Mouse (Mus musculus): ENCODE measurements around the gene Mad2l1. TPM values are rescaled to one million over a fixed set of nuclear protein-coding genes. Genes with fewer than 3 reads are reported as not detected.
A peak's percentile ranks its signal among the peaks of the same experiment; 100 is the strongest.

Mad2l1 gene
- polyA plus RNA-seq (2015; fragmentation: Nextera tagmentation; extraction: Ambion mirVana): 69.2 and 84.4 TPM in 2 replicates

- peak within 1 kb of the TSS; percentile 75 for H3K9ac ChIP-seq (ENCODE audit: low read depth, low read length)
- H3K4me2 ChIP-seq (ENCODE audit: low read depth, low read length): peak within 1 kb of the TSS; percentile 61
- under 1% methylated on average over 57 of the region's 57 CpGs for WGBS
- H3K4me1 ChIP-seq (ENCODE audit: control insufficient read depth, insufficient read depth, low read length): peaks cover 10% of the 10 kb centered on the region
- peak within 1 kb of the TSS; percentile 62 for H3K4me3 ChIP-seq (ENCODE audit: low read length)
- ATAC-seq: peak; percentile 99
- no peaks in the 10 kb centered on the region for H3K27me3 ChIP-seq (replicated peaks; ENCODE audit: control insufficient read depth, insufficient read depth, low read length)
- peak within 1 kb of the TSS; percentile 88 for H3K27ac ChIP-seq (ENCODE audit: low read length)
- no peaks in the 10 kb centered on the region for H3K9me3 ChIP-seq (ENCODE audit: control insufficient read depth, low read length)
- H3K36me3 ChIP-seq (ENCODE audit: control insufficient read depth, insufficient read depth, low read length): no peaks in the 10 kb centered on the region
These were observed at the start of gene Mad2l1 for GRCm38 (mm10) chr6:66535028-66535862. Mad2l1 (plus strand) TSS chr6:66535390.

DNA sequence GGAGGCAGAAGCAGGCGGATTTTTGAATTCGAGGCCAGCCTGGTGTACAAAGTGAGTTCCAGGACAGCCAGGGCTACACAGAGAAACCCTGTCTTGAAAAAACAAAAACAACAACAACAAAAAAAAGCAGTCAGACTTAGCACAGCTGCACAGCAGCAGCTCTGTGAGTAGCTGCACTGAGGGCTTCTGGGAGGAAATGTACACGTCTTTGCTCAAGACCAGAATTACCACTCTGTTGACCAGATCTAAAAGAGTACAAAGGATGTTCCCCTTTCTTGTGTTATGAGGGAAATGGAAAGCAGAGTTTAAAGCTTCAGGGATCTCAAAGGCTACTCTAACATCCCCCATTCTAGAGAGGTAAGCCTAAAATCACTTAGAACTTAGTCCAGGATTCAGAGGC, 41.5 kb upstream of the Mad2l1 start:
- Histone ChIP-seq H3K9me3 (ENCODE audit: control insufficient read depth, low read length) (no peaks in the 10 kb centered on the region), H3K4me3 (ENCODE audit: low read length) (no peak overlapping the region), H3K27ac (ENCODE audit: low read length) (no peak overlapping the region), H3K9ac (ENCODE audit: low read depth, low read length) (no peak overlapping the region), H3K27me3 (replicated peaks; ENCODE audit: control insufficient read depth, insufficient read depth, low read length) (no peaks in the 10 kb centered on the region), H3K36me3 (ENCODE audit: control insufficient read depth, insufficient read depth, low read length) (no peaks in the 10 kb centered on the region), H3K4me2 (ENCODE audit: low read depth, low read length) (no peak overlapping the region), H3K4me1 (ENCODE audit: control insufficient read depth, insufficient read depth, low read length) (no peaks in the 10 kb centered on the region)
- ATAC-seq: no peak
- WGBS: 76% methylated on average over 3 of the region's 3 CpGs

DNA sequence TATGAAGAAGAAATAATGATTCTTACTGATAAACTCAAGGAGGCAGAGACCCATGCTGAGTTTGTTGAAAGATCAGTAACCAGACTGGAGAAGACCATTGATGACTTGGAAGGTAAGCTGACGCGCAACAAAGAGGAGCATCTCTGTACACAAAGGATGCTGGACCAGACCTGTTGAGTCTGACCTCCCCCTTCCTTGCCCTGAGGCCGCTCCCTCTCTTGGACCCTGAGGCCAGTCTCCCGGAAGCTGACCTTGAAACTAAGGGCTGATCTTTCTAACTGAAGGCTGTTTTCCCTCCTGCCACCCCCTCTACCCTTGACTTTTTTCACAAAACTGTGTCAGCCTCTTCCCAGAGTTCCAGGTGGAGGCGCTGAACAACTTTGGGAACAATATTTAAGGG, 18.8 kb upstream of the Mad2l1 start:
- no peak for ATAC-seq
- H3K27me3 ChIP-seq (replicated peaks; ENCODE audit: control insufficient read depth, insufficient read depth, low read length): no peaks in the 10 kb centered on the region

DNA sequence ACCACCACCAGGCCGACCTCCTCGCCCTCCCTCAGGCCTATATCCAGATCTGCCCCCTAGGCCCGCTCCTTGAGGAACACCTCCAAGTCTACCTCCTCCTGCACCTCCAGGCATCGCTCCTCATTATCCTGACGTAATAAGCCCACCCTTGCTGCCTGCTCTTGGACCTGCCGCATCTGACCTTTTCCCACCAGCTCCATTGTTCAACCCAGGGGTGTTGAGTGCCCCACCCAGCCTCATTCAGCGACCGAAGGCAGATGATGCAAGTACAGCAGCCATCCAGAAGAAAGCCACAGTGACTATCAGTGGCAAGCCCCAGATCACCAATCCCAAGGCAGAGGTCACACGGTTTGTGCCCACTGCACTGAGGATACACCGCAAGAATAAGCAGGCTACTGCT, 6.8 kb upstream of the Mad2l1 start:
- H3K9ac ChIP-seq (ENCODE audit: low read depth, low read length): no peak overlapping the region
- no peak overlapping the region for H3K4me2 ChIP-seq (ENCODE audit: low read depth, low read length)
- 93% methylated on average over 10 of the region's 10 CpGs for WGBS
- no peaks in the 10 kb centered on the region for H3K9me3 ChIP-seq (ENCODE audit: control insufficient read depth, low read length)
- H3K4me1 ChIP-seq (ENCODE audit: control insufficient read depth, insufficient read depth, low read length): no peaks in the 10 kb centered on the region
- no peak overlapping the region for H3K4me3 ChIP-seq (ENCODE audit: low read length)
- H3K27ac ChIP-seq (ENCODE audit: low read length): no peak overlapping the region
- no peaks in the 10 kb centered on the region for H3K27me3 ChIP-seq (replicated peaks; ENCODE audit: control insufficient read depth, insufficient read depth, low read length)
- ATAC-seq: no peak
- H3K36me3 ChIP-seq (ENCODE audit: control insufficient read depth, insufficient read depth, low read length): no peaks in the 10 kb centered on the region

More for the DNA sequence above, 18.8 kb upstream of the Mad2l1 start:
- Histone ChIP-seq H3K27ac (ENCODE audit: low read length) (no peak overlapping the region), H3K4me1 (ENCODE audit: control insufficient read depth, insufficient read depth, low read length) (no peaks in the 10 kb centered on the region), H3K9ac (ENCODE audit: low read depth, low read length) (no peak overlapping the region), H3K36me3 (ENCODE audit: control insufficient read depth, insufficient read depth, low read length) (no peaks in the 10 kb centered on the region), H3K4me3 (ENCODE audit: low read length) (no peak overlapping the region), H3K9me3 (ENCODE audit: control insufficient read depth, low read length) (no peaks in the 10 kb centered on the region), H3K4me2 (ENCODE audit: low read depth, low read length) (no peak overlapping the region)
- 95% methylated on average over 5 of the region's 5 CpGs for WGBS

- no peak overlapping the region for H3K4me3 ChIP-seq (ENCODE audit: low read length)
- H3K27ac ChIP-seq (ENCODE audit: low read length): no peak overlapping the region
- no peaks in the 10 kb centered on the region for H3K9me3 ChIP-seq (ENCODE audit: control insufficient read depth, low read length)
- H3K36me3 ChIP-seq (ENCODE audit: control insufficient read depth, insufficient read depth, low read length): no peaks in the 10 kb centered on the region
- 31% methylated on average over 3 of the region's 3 CpGs for WGBS
- H3K4me1 ChIP-seq (ENCODE audit: control insufficient read depth, insufficient read depth, low read length): peaks cover 10% of the 10 kb centered on the region
- H3K9ac ChIP-seq (ENCODE audit: low read depth, low read length): no peak overlapping the region
- H3K27me3 ChIP-seq (replicated peaks; ENCODE audit: control insufficient read depth, insufficient read depth, low read length): no peaks in the 10 kb centered on the region
- no peak for ATAC-seq
- H3K4me2 ChIP-seq (ENCODE audit: low read depth, low read length): no peak overlapping the region
These were observed 1.9 kb upstream of the Mad2l1 start for GRCm38 (mm10) chr6:66533241-66533640.

GRCm38 (mm10) chr6:66534366-66534941, 736 bp upstream of the Mad2l1 start:
- Histone ChIP-seq H3K4me3 (ENCODE audit: low read length) (peak overlapping the region; percentile 62), H3K36me3 (ENCODE audit: control insufficient read depth, insufficient read depth, low read length) (no peaks in the 10 kb centered on the region), H3K27me3 (replicated peaks; ENCODE audit: control insufficient read depth, insufficient read depth, low read length) (no peaks in the 10 kb centered on the region), H3K9ac (ENCODE audit: low read depth, low read length) (peak overlapping the region; percentile 73), H3K9me3 (ENCODE audit: control insufficient read depth, low read length) (no peaks in the 10 kb centered on the region), H3K4me1 (ENCODE audit: control insufficient read depth, insufficient read depth, low read length) (peaks cover 10% of the 10 kb centered on the region), H3K27ac (ENCODE audit: low read length) (peak overlapping the region; percentile 88), H3K4me2 (ENCODE audit: low read depth, low read length) (peak overlapping the region; percentile 61)
- 69% methylated on average over 5 of the region's 5 CpGs for WGBS
- ATAC-seq: no peak

- Histone ChIP-seq H3K4me2 (ENCODE audit: low read depth, low read length) (peak overlapping the region; percentile 59), H3K27me3 (replicated peaks; ENCODE audit: control insufficient read depth, insufficient read depth, low read length) (no peaks in the 10 kb centered on the region), H3K36me3 (ENCODE audit: control insufficient read depth, insufficient read depth, low read length) (no peaks in the 10 kb centered on the region), H3K4me3 (ENCODE audit: low read length) (peak overlapping the region; percentile 62), H3K4me1 (ENCODE audit: control insufficient read depth, insufficient read depth, low read length) (peaks cover 10% of the 10 kb centered on the region), H3K9ac (ENCODE audit: low read depth, low read length) (peak overlapping the region; percentile 75), H3K9me3 (ENCODE audit: control insufficient read depth, low read length) (no peaks in the 10 kb centered on the region), H3K27ac (ENCODE audit: low read length) (peak overlapping the region; percentile 88; the same call in 1 of the 2 replicates)
- no peak for ATAC-seq
- 11% methylated on average over 7 of the region's 7 CpGs for WGBS
These were observed 776 bp downstream of the Mad2l1 start for GRCm38 (mm10) chr6:66535966-66536365.

DNA sequence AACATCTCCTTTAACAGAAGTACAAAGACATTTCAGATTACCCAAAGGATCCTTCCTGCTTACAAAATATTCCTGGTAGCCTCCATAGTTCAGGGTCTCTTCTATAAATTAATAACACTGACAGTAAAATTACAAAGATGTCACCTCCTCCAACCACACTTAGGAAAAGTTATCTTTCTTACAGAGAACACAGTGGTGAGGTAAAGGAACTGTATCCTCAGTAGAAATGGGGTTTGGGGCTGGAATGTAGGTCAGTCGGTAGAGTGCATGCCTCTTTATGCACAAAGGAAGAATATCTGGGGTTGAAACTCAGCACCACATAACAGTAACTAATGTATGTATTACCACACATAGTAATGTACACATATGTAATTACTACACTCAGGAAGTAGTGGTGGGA, 24.8 kb downstream of the Mad2l1 start, which contains the start of gene Vmn1r32:
Vmn1r32 (minus strand) TSS at position 101 of the 400 bp plus-strand sequence.
- 90% methylated on average over 1 of the region's 1 CpGs for WGBS
- Histone ChIP-seq H3K9me3 (ENCODE audit: control insufficient read depth, low read length) (no peaks in the 10 kb centered on the region), H3K4me2 (ENCODE audit: low read depth, low read length) (no peak within 1 kb of the TSS)

GRCm38 (mm10) chr6:66595804-66596203, 60.6 kb downstream of the Mad2l1 start:
- H3K27me3 ChIP-seq (replicated peaks; ENCODE audit: control insufficient read depth, insufficient read depth, low read length): no peaks in the 10 kb centered on the region
- H3K36me3 ChIP-seq (ENCODE audit: control insufficient read depth, insufficient read depth, low read length): no peaks in the 10 kb centered on the region
- ATAC-seq: no peak
- H3K4me3 ChIP-seq (ENCODE audit: low read length): no peak overlapping the region
- no peak overlapping the region for H3K9ac ChIP-seq (ENCODE audit: low read depth, low read length)
- no peak overlapping the region for H3K27ac ChIP-seq (ENCODE audit: low read length)
- H3K9me3 ChIP-seq (ENCODE audit: control insufficient read depth, low read length): 0 out of 2 replicates have a peak, but pooled peaks cover under 1% of the 10 kb centered on the region
- no peaks in the 10 kb centered on the region for H3K4me1 ChIP-seq (ENCODE audit: control insufficient read depth, insufficient read depth, low read length)
- no peak overlapping the region for H3K4me2 ChIP-seq (ENCODE audit: low read depth, low read length)

More for the DNA sequence above, 24.8 kb downstream of the Mad2l1 start, which contains the start of gene Vmn1r32:
- Histone ChIP-seq H3K4me1 (ENCODE audit: control insufficient read depth, insufficient read depth, low read length) (no peaks in the 10 kb centered on the region), H3K36me3 (ENCODE audit: control insufficient read depth, insufficient read depth, low read length) (no peaks in the 10 kb centered on the region), H3K27ac (ENCODE audit: low read length) (no peak within 1 kb of the TSS), H3K27me3 (replicated peaks; ENCODE audit: control insufficient read depth, insufficient read depth, low read length) (no peaks in the 10 kb centered on the region), H3K4me3 (ENCODE audit: low read length) (no peak within 1 kb of the TSS), H3K9ac (ENCODE audit: low read depth, low read length) (no peak within 1 kb of the TSS)
- ATAC-seq: no peak
